Mouse (Mus musculus): ENCODE results near the gene Lcmt1. TPM values are rescaled to one million over a fixed set of nuclear protein-coding genes. Genes with fewer than 3 reads are reported as not detected.

Lcmt1 gene
- polyA plus RNA-seq, 1 experiment from 2014 or later = 54.9 TPM

- H3K27ac ChIP-seq = peak overlapping the region; percentile 67
- H3K9me3 ChIP-seq (replicated peaks) = no peaks in the 10 kb centered on the region
- H3K4me1 ChIP-seq = peaks cover 20% of the 10 kb centered on the region
- WGBS = 4% methylated on average over 41 of the region's 41 CpGs
- H3K27me3 ChIP-seq = no peaks in the 10 kb centered on the region
- peak overlapping the region; percentile 85 for H3K9ac ChIP-seq
- H3K4me2 ChIP-seq = peak overlapping the region; percentile 88
- H3K4me3 ChIP-seq (replicated peaks) = peak overlapping the region; percentile 91
- no peaks in the 10 kb centered on the region for H3K36me3 ChIP-seq
- peak; percentile 99 for ATAC-seq (replicated peaks; ENCODE audit: low FRiP score)
Measured at GRCm38 (mm10) chr7:123377443-123378400, 8.1 kb downstream of the Lcmt1 start.

DNA sequence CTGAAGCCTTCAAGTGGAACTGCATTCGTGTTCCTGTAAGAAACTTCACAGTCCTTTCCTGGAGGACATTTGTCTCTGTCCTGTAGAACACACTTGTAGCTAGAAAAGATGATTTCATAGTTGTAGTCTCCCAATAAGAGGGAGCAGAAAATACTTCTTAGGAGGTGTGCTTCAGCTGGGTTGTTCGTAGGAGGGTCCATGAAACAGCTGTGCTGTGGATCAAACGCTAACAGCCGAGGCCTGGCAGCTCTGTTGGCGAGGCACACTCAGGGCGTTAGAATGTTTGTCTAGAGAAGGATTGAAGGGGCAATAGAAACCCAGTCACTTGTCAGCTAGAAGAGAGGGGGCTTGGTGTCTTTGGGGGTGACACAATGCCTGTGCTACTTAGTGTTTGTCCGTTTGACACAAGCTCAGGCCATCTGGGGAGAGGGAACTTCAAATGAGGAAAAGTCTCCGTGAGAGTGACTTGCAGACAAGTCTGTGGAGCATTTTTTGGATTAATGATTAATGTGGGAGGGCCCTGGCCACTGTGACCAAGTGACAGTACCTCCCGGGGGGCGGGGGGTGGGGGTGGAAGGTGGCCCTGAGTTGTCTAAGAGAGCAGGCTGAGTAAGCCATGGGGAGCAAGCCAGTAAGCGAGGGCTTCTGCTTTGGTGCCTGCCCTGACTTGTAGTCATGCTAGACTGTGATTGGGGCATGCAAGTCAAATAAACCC lies 16.3 kb downstream of the Lcmt1 start:
- no peak overlapping the region for H3K9ac ChIP-seq
- H3K27me3 ChIP-seq = no peaks in the 10 kb centered on the region
- peak overlapping the region; percentile 88 for H3K27ac ChIP-seq
- 0 out of 2 replicates have a peak overlapping the region, but pooled peaks have one; percentile 10 for H3K4me2 ChIP-seq
- peaks cover 21% of the 10 kb centered on the region for H3K4me1 ChIP-seq
- no peaks in the 10 kb centered on the region for H3K9me3 ChIP-seq (replicated peaks)
- H3K36me3 ChIP-seq = peaks cover 28% of the 10 kb centered on the region
- whole genome bisulfite sequencing = 34% methylated on average over 11 of the region's 11 CpGs
- H3K4me3 ChIP-seq (replicated peaks) = no peak overlapping the region
- peak; percentile 77 for ATAC-seq (replicated peaks; ENCODE audit: low FRiP score)

- Histone ChIP-seq H3K36me3 (peaks cover 43% of the 10 kb centered on the region), H3K4me3 (replicated peaks) (no peak overlapping the region), H3K4me1 (peaks cover 21% of the 10 kb centered on the region), H3K27ac (0 out of 2 replicates have a peak overlapping the region, but pooled peaks have one; percentile 42), H3K27me3 (no peaks in the 10 kb centered on the region), H3K4me2 (no peak overlapping the region), H3K9ac (no peak overlapping the region), H3K9me3 (replicated peaks) (no peaks in the 10 kb centered on the region)
- WGBS = 72% methylated on average over 6 of the region's 6 CpGs
- ATAC-seq (replicated peaks; ENCODE audit: low FRiP score) = no peak
Measured at GRCm38 (mm10) chr7:123389686-123390280, 20.2 kb downstream of the Lcmt1 start.

DNA sequence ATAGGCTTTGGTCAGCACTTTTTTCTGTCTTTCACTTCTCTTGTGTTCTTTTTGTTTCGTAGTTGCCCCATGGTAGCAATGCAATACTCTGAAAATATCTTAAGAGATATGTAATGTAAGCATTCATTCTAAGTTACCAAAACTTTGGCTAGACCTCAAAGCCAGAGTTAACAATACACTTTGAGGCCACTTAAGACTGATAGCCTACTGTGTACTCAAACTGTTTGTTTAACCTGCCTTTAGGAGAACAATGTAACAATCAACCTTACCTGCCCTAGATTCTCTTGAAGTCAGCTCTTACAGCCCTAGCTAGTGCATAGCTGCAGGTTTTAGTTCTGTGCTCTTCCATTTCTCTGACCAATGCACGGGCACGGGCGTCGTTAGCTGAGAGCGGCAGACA lies 24.7 kb downstream of the Lcmt1 start:
- WGBS = 92% methylated on average over 6 of the region's 6 CpGs
- Histone ChIP-seq H3K9ac (no peak overlapping the region), H3K4me2 (no peak overlapping the region), H3K36me3 (peaks cover 22% of the 10 kb centered on the region), H3K4me3 (replicated peaks) (no peak overlapping the region), H3K9me3 (replicated peaks) (no peaks in the 10 kb centered on the region), H3K27ac (no peak overlapping the region), H3K4me1 (0 out of 2 replicates have a peak, but pooled peaks cover 6% of the 10 kb centered on the region), H3K27me3 (no peaks in the 10 kb centered on the region)
- no peak for ATAC-seq (replicated peaks; ENCODE audit: low FRiP score)

- no peaks in the 10 kb centered on the region for H3K9me3 ChIP-seq (replicated peaks)
- WGBS = 88% methylated on average over 5 of the region's 5 CpGs
- ATAC-seq (replicated peaks; ENCODE audit: low FRiP score) = no peak
Measured at GRCm38 (mm10) chr7:123396900-123397299, 27.3 kb downstream of the Lcmt1 start.

DNA sequence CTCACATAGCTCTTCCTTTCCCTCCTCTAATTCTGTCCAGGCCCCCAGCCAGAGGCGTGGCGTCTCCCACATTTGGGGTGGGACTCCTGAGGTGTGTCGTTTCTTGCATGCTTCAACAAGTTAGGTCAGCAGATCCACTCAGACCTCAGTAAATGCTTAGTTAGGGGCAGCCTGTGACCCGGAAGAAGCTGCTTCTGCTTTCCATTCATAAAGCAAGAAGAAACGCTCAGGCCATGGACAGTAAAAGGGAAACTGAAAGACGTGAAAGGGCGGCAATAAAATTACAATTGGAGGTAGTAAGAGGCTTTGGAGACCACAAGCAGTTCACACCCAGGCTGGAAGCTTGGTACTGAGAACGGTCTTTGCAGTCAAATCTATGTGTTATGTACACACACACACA lies 27.8 kb downstream of the Lcmt1 start:
- no peak for ATAC-seq (replicated peaks; ENCODE audit: low FRiP score)
- 41% methylated on average over 8 of the region's 8 CpGs for WGBS

More at GRCm38 (mm10) chr7:123396900-123397299, 27.3 kb downstream of the Lcmt1 start:
- peaks cover 18% of the 10 kb centered on the region for H3K36me3 ChIP-seq
- H3K4me2 ChIP-seq = no peak overlapping the region
- no peak overlapping the region for H3K4me3 ChIP-seq (replicated peaks)
- no peaks in the 10 kb centered on the region for H3K27me3 ChIP-seq
- no peak overlapping the region for H3K9ac ChIP-seq
- 0 out of 2 replicates have a peak, but pooled peaks cover 6% of the 10 kb centered on the region for H3K4me1 ChIP-seq
- no peak overlapping the region for H3K27ac ChIP-seq

DNA sequence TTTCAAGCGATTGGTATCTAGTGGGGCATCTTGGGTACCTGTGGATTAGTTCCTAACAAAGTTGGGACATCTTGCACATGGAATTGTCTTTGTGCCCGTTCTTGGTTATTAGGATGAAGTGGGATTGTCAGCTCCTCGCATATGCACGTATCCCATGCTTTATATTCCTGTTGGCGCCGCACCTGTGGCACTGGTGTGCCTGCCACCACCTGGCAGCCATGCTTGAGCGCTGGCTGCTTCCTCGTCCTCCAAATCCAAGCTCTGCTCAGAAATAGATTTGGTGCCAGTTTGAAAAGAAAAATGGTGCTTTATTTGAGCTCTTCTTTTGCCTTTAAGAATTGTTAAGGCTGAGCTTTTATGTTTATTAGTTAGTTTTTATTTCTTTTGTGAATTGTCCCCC lies 28.3 kb downstream of the Lcmt1 start:
- Histone ChIP-seq H3K9ac (no peak overlapping the region), H3K27ac (no peak overlapping the region), H3K4me1 (0 out of 2 replicates have a peak, but pooled peaks cover 6% of the 10 kb centered on the region), H3K4me3 (replicated peaks) (no peak overlapping the region), H3K27me3 (no peaks in the 10 kb centered on the region), H3K9me3 (replicated peaks) (no peaks in the 10 kb centered on the region), H3K4me2 (no peak overlapping the region), H3K36me3 (peaks cover 19% of the 10 kb centered on the region)
- ATAC-seq (replicated peaks; ENCODE audit: low FRiP score) = no peak
- WGBS = 92% methylated on average over 8 of the region's 8 CpGs

More for the DNA sequence above, 27.8 kb downstream of the Lcmt1 start:
- no peaks in the 10 kb centered on the region for H3K9me3 ChIP-seq (replicated peaks)
- no peak overlapping the region for H3K4me3 ChIP-seq (replicated peaks)
- 0 out of 2 replicates have a peak, but pooled peaks cover 6% of the 10 kb centered on the region for H3K4me1 ChIP-seq
- no peak overlapping the region for H3K9ac ChIP-seq
- H3K27me3 ChIP-seq = no peaks in the 10 kb centered on the region
- no peak overlapping the region for H3K4me2 ChIP-seq
- H3K36me3 ChIP-seq = peaks cover 19% of the 10 kb centered on the region
- no peak overlapping the region for H3K27ac ChIP-seq

DNA sequence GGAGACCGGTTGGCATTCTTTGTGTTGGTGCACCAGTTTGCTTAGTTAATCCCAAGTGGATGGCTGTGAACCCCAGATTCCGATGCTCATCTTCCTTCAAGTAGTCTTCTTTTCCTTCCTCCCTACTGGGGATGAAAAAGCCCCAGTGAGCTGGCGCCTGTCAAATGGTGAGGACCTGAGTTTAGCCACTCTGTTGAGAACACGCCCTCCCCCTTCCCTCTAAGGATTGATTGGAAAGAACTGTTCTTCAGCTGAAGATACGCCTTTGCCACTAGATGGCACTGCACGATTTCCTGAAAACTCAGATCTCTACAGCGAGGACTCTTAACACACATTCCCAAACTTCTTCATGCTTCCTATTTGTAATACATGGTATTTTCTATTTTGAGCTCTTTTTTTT lies 29.2 kb downstream of the Lcmt1 start:
- WGBS = 27% methylated on average over 7 of the region's 7 CpGs
- H3K4me2 ChIP-seq = no peak overlapping the region
- ATAC-seq (replicated peaks; ENCODE audit: low FRiP score) = peak; percentile 64

DNA sequence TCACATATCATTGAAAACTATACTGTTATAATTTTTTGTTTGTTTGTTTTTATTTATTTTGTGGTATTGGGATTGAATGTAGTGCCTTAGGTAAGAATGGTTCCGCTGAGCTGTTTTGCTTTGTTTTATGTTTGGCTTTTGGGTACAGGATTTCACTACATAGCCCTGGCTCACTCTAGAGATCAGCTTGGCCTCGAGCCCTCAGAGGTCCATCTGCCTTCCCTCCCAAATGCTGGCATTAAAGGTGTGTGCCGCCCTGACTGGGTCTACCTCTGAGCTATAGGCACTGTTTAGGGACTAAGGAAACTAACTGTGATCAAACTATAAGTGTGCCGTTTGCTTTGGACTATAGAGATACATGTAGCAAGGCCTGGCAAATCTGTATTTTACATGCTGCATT lies 29.7 kb downstream of the Lcmt1 start:
- Histone ChIP-seq H3K36me3 (peaks cover 23% of the 10 kb centered on the region), H3K4me2 (no peak overlapping the region), H3K27me3 (no peaks in the 10 kb centered on the region), H3K27ac (no peak overlapping the region), H3K9ac (no peak overlapping the region), H3K4me3 (replicated peaks) (no peak overlapping the region), H3K9me3 (replicated peaks) (no peaks in the 10 kb centered on the region), H3K4me1 (0 out of 2 replicates have a peak, but pooled peaks cover 6% of the 10 kb centered on the region)
- ATAC-seq (replicated peaks; ENCODE audit: low FRiP score) = no peak
- 87% methylated on average over 4 of the region's 4 CpGs for WGBS

More for the DNA sequence above, 29.2 kb downstream of the Lcmt1 start:
- peaks cover 19% of the 10 kb centered on the region for H3K36me3 ChIP-seq
- H3K9ac ChIP-seq = no peak overlapping the region
- no peaks in the 10 kb centered on the region for H3K9me3 ChIP-seq (replicated peaks)
- no peaks in the 10 kb centered on the region for H3K27me3 ChIP-seq
- H3K27ac ChIP-seq = no peak overlapping the region
- H3K4me1 ChIP-seq = 0 out of 2 replicates have a peak, but pooled peaks cover 6% of the 10 kb centered on the region
- H3K4me3 ChIP-seq (replicated peaks) = no peak overlapping the region

DNA sequence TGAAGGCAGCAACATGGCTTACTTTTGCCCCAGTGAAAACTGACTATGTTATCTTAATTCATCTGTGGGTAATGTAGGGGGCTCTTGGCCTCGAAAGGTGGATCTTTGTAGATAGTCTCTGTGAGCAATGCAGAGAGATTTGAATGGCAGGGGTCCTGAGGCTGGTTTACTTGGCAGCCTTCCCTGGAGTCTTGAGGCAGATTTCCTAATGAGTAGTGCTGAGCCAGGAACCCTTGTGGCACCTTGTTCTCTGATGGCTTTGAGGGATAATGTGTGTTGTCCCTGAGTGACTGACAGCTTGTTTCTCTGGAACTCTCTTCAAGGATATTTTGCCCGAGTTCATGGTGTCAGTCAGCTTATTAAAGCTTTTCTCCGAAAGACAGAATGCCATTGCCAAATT lies 31.5 kb downstream of the Lcmt1 start:
- no peak overlapping the region for H3K4me2 ChIP-seq
- H3K27me3 ChIP-seq = no peaks in the 10 kb centered on the region
- H3K9me3 ChIP-seq (replicated peaks) = no peaks in the 10 kb centered on the region
- H3K4me1 ChIP-seq = 0 out of 2 replicates have a peak, but pooled peaks cover 6% of the 10 kb centered on the region
- no peak for ATAC-seq (replicated peaks; ENCODE audit: low FRiP score)
- H3K27ac ChIP-seq = no peak overlapping the region
- peaks cover 35% of the 10 kb centered on the region for H3K36me3 ChIP-seq
- H3K9ac ChIP-seq = no peak overlapping the region
- no peak overlapping the region for H3K4me3 ChIP-seq (replicated peaks)
- WGBS = 85% methylated on average over 3 of the region's 3 CpGs

GRCm38 (mm10) chr7:123404198-123404597 lies 34.6 kb downstream of the Lcmt1 start:
- Histone ChIP-seq H3K27ac (no peak overlapping the region), H3K4me2 (no peak overlapping the region), H3K4me1 (no peaks in the 10 kb centered on the region), H3K27me3 (no peaks in the 10 kb centered on the region), H3K9me3 (replicated peaks) (no peaks in the 10 kb centered on the region), H3K4me3 (replicated peaks) (no peak overlapping the region), H3K9ac (no peak overlapping the region), H3K36me3 (peaks cover 47% of the 10 kb centered on the region)
- no peak for ATAC-seq (replicated peaks; ENCODE audit: low FRiP score)
- WGBS = 91% methylated on average over 6 of the region's 6 CpGs

Measured in kidney, embryonic 15.5 days (tissue).